Mouse (Mus musculus) right cerebral cortex, postnatal 4 days (tissue): ENCODE results near the gene Psmf1.

Experiments
- DNase-seq: peaks from one replicate; pipeline ENCODE4 v3.0.0-alpha.2; 2022

Gene Psmf1

GRCm38 (mm10) chr2:151743845-151744244 lies at the start of gene Psmf1:
Gene Psmf1, minus strand, starts transcription at chr2:151744186.
- no peak for DNase-seq

GRCm38 (mm10) chr2:151791156-151791555 lies 47.2 kb upstream of the Psmf1 start:
- DNase-seq = no peak

DNA sequence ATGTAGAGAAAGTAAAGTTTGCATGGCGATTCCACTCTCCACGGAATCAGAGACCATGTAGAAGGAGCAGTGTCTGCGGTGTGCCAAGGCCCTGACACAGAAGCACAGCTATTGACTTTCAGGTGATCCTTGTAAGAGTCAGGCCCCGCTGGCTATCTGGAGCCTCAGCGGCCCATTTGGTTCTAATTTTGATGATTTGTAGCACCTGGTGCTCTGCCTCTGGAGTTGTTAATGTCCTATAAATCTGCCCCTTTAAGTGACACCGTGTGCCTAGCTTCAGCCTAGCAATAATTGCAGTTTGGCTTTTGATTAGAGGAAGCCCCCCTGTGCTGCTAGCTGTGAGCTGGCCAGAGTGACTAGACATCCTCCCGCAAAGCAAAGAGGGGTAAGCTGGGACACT lies 46.2 kb upstream of the Psmf1 start:
- no peak for DNase-seq

GRCm38 (mm10) chr2:151788221-151788977 lies 44.4 kb upstream of the Psmf1 start:
- no peak for DNase-seq

DNA sequence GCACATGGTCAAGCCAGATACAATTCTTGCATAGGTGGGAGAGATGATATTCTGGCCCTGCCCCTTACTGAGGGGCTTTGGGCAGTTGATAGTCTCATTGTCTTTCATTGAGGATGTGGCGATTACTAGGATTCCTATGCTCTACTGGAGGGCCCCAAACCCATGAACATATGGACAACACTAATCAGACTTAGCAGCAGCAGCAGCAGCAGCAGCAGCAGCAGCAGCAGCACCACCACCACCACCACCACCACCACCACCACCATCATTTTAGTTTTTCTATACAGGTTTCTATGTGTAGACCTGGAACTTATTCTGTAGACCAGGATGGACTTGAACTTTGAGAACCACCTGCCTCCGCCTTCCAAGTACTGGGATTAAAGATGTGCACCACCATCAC lies 39.5 kb upstream of the Psmf1 start:
- no peak for DNase-seq

GRCm38 (mm10) chr2:151777366-151777765 lies 33.4 kb upstream of the Psmf1 start:
- no peak for DNase-seq

DNA sequence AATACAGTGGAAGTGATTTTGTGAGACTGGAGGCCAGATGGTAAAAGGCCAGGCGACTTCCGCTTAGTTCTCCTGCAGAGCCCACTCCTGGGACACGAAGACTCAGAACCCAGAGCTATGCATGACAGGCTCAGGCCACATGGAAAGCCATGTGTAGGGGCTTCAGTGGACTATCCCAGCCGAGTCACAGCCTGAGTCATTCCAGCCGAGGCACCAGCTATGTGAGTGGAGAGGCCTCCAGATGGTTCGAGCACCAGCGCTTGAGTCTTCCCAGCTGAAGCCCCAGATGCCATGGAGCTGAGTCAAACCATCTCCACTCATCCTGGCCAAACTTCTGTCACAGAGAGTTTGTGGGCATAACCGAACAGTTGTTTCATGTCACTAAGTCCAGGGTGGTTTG lies 29.5 kb upstream of the Psmf1 start:
- no peak for DNase-seq

- DNase-seq = no peak
Measured at GRCm38 (mm10) chr2:151772169-151772568, 28.2 kb upstream of the Psmf1 start.

DNA sequence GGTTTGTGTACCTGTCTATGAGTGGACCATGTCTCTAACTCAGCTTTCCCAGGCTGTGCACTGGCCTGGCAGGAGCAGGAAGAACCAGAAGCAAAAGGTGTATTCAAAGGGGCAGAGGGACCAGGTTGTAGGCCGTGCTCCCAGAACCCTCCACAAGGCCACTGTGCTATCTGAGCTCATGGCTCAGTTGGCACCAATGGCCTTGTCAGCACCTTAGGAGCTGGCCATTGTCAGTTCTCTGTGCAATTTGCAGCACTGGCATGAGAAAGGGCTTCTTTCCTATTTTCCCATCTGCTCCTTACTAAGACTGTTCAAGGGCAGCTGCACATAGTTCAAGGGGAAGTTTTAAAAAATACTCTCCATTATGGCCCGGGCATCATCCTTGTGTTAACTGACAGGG lies 20.6 kb upstream of the Psmf1 start:
- DNase-seq = no peak

- DNase-seq = no peak
Measured at GRCm38 (mm10) chr2:151758806-151759353, 14.9 kb upstream of the Psmf1 start.

DNA sequence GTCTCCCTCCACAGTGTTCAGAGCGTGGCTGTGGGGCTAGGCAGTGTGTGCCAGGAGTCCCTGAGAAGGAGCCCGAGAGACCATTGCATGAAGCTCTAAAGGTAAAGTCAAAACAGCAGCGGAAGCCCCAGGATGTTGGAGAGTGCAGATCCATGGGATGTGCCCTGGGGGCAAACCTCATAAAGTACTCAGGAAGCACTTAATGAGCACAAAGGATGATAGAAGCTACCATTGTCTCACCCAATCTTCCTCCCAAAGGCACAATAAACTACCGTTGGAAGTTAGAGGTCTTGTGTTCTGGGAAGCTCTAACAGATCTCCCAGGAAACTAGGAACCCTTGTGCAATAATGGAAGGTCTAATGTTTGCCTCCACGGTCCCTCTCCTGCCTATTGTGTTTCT lies 13.5 kb upstream of the Psmf1 start:
- DNase-seq = no peak

DNA sequence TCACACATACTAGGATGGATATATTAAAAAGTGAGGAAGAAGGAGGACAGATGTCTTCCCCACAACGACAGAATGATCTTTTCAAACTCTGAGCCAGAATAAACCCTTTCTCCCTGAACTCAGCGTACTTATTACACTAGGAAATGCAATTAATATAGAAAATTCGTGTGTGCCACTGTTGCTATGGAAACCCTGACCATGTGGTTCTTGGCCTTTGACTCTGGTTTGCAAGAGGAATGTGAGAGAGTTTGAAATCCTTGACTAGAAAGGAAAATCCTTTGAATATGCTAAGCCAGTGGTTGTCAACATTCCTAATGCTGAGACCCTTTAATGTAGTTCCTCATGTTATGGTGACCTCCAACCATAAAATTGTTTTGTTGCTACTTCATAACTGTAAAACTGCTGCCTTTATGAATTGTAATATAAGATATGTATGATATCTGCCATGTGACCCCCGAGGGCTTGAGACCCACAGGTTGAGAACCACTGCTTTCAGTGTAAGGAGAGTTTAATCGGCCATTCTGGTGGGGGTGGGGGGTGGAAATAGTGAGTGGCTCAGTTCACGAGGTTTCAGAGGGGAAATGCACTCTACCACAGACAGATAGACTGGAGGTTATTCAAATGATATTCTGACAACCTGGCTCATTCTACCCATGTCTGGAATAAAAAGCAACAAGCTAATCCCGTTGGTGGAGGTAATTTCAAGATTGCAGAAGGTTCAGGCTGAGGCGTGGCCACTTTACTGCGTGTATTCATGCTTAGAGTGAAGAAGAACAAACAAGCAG lies 12.5 kb upstream of the Psmf1 start:
- no peak for DNase-seq

GRCm38 (mm10) chr2:151751330-151751729 lies 7.3 kb upstream of the Psmf1 start:
- DNase-seq = no peak

- DNase-seq = peak; percentile 78
Measured at GRCm38 (mm10) chr2:151747847-151748705, 4.1 kb upstream of the Psmf1 start.

DNA sequence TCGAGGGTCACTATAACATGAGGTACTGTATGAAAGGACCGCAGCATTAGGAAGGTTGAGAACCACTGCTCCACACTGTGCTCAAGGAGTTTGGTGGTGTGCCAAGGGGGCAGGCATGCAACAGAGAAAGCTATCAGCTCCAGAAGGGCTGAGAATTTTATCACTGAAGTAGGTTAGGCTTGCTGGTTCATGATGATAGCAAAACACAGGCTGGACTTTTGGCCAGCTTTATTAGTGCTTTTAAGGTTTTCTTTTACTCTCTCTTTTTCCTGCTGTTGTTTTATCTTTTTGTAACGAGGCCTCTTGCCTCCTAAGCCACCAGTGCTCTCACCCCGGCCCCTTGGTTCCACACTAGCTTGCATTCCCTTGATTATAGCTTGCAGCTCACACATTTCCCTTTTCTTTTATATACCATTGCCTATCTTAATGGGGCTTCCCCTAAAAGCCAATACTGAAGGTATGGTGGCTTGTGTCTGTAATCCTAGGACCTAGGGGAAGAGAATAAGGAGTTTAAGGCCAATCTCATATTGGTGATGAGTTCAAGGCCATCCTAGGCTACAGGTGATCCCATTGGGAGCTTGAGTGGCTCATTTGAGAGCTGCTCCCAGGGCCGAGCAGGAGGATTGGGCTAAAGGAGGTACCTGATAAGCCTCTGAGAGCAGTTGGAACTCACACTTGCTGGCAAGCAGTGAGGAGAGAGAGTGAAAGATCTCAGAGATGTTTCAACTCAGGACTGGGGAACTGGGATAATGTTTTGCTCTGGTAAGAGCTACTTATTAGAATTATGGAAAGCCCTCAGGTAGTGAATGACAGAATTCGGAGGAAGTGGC lies 921 bp downstream of the Psmf1 start:
- DNase-seq = no peak

GRCm38 (mm10) chr2:151742084-151742483 lies 1.9 kb downstream of the Psmf1 start:
- DNase-seq = no peak

DNA sequence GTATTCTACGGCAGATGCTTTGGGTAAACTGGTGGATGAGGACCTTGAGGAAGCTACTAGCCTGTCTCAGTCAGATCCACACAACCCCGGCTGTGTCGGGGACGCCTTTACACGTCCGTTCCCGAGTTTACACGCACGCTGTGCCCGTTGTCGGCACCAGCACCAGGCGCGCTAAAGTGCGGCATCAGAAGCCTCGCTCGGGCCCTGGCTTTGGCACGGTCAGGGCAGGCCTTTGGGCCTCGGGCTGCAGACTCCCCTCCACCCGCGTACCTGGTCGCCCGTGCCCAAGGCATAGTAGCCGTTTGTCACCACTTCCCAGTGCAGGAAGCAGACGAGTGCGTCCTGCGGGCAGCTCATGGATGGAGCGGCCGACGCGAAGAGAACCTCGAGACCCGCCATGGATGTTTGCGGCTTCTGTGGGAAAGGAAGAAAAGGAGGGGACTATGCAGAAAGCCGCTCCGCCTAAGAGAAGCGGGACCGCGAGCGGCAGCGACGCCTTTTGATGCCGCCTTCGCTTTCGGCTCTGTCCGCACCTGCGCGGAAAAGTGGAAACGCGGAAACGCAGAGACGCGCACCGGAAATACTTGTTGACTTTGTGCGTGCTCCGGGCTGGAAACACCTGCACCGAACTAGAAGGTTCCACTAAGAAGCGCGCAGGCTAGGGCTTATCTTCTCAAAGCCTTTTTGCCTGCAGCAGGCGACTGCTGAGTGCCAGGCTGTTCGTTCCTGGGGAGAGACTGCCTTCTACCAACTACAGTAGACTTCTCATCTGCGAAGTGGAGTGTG lies 3.1 kb downstream of the Psmf1 start:
- peak; percentile 87 for DNase-seq

- no peak for DNase-seq
Measured at GRCm38 (mm10) chr2:151739505-151739904, 4.5 kb downstream of the Psmf1 start.

DNA sequence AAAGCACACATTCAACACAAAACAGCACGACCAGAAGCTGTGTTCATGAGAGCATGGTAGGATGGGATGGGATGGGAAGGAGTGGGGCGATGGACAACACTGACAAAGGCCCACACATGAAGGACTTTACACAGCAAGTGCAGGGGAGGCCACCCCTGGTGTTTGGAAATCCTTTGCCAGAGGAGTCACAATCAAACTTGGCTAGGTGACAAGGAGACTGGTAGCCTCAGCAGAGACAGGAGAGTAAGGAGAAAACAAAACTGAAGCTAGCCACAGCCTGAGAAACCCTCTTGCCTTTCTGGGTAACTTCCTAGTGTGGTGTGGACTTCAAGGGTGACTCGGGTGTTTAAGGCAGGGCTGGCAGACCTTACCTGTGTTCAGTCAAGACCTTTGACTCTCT lies 4.9 kb downstream of the Psmf1 start:
- DNase-seq = no peak

- DNase-seq = no peak
Measured at GRCm38 (mm10) chr2:151738460-151738859, 5.5 kb downstream of the Psmf1 start.

DNA sequence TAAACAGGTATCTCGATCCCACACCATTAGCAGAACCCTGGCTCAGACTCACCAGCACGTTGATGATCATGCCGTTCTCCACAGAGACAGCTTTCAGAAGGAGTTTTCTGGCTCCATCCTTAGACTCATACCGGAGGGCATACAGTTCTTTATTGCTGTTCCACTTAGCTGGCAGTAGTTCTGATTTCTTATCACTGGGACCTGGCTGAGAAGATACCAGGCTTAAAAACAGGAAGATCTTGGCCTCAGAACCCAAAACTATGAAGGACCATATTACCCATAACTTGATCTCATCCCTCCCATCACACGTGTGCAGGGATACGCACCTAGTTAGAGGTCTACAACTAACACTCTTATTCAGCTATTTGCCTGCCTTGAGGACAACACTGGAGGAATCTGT lies 8.6 kb downstream of the Psmf1 start:
- DNase-seq = no peak
